In genomic region chr17:84615811-84616210, GRCm38 (mm10) we compare ENCODE assay signal across 16 mouse cellular contexts.
"Had no signal": no experiment of that assay in that cellular context is flagged by ENCODE, and none has a peak within 500 bp of the region (broad histone marks: within the 10 kb centered on the region; RNA-seq: fewer than 3 reads in every experiment).

No protein-coding gene starts in this region.

- ATAC-seq: lung, postnatal 0 days had no signal

- H3K36me3 ChIP-seq: liver, embryonic 15.5 days; neural tube, embryonic 12.5 days had no signal

- H3K4me2 ChIP-seq: limb, embryonic 13.5 days; liver, embryonic 11.5 days; liver, embryonic 15.5 days; neural tube, embryonic 12.5 days had no signal

- H3K4me3 ChIP-seq: layer of hippocampus, adult 2 months; limb, embryonic 13.5 days; liver, embryonic 15.5 days; midbrain, embryonic 10.5 days; neural tube, embryonic 12.5 days had no signal

- H3K27ac ChIP-seq: kidney, postnatal 0 days; layer of hippocampus, adult 2 months; limb, embryonic 13.5 days; liver, embryonic 15.5 days; midbrain, embryonic 10.5 days; neural tube, embryonic 12.5 days; stomach, postnatal 0 days had no signal

- H3K4me1 ChIP-seq: liver, embryonic 15.5 days had no signal

- H3K9ac ChIP-seq: limb, embryonic 13.5 days; liver, embryonic 15.5 days; neural tube, embryonic 12.5 days had no signal

- DNase-seq: kidney, adult 9 months; kidney, postnatal 36 days; lung, adult 2 months; lung, postnatal 4 days; midbrain, embryonic 14.5 days; thymus, adult 2 months; thymus, postnatal 25 days had no signal

- H3K27me3 ChIP-seq: limb, embryonic 13.5 days; liver, embryonic 15.5 days; neural tube, embryonic 12.5 days had no signal
